Mouse (Mus musculus): Measurements from ENCODE around the gene Mtus2. TPM values are rescaled to one million over a fixed set of nuclear protein-coding genes. Genes with fewer than 3 reads are reported as not detected.

The Mtus2 gene
- polyA plus RNA-seq, 1 experiment from 2014 or later: 46.4 TPM

DNA sequence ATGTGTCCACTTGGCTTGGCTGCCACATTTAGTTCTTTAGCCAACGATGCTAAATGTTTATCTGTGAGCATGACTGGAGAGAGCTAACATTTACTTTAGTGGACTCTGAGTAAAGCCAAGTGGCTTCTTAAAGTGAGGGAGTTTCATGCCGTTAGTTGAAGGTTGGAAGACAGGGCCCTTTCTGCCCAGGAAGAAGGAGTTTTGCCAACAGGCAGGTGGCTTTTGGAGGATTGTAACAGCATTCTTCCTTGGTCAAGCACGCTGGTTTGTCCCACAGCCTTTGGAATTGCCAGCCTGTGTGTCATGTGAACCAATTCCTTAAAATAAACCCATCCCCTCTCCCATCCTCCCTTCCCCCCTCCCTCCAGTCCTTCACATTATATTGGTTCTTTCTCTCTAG, 100.3 kb downstream of the Mtus2 start:
- peaks cover 6% of the 10 kb centered on the region for H3K4me1 ChIP-seq
- ATAC-seq (replicated peaks): no peak
- WGBS: 82% methylated on average over 3 of the region's 3 CpGs
- H3K27ac ChIP-seq: no peak overlapping the region
- no peak overlapping the region for H3K9ac ChIP-seq
- H3K4me3 ChIP-seq: no peak overlapping the region
- no peaks in the 10 kb centered on the region for H3K27me3 ChIP-seq (replicated peaks)
- no peaks in the 10 kb centered on the region for H3K36me3 ChIP-seq (replicated peaks)
- no peaks in the 10 kb centered on the region for H3K9me3 ChIP-seq
- H3K4me2 ChIP-seq: no peak overlapping the region

DNA sequence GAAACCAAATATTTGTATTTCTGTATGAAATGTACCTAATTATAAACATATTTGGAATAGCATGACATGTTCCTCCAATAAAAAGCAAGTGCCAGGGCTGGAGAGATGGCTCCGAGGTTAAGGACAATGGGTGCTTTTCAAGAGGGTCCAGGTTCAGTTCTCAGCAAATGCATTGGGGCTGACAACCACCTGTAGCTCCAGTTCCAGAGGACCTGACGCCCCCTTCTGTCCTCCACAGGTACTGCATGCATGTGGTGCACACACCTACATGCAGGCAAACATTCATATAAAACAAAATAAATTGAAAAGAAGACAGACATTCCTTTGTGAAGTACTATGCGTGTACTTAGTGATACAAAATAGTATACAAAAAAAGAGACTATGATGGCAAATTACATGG, 102.2 kb downstream of the Mtus2 start:
- H3K9me3 ChIP-seq: no peaks in the 10 kb centered on the region
- WGBS: 74% methylated on average over 3 of the region's 3 CpGs
- no peak overlapping the region for H3K4me3 ChIP-seq

DNA sequence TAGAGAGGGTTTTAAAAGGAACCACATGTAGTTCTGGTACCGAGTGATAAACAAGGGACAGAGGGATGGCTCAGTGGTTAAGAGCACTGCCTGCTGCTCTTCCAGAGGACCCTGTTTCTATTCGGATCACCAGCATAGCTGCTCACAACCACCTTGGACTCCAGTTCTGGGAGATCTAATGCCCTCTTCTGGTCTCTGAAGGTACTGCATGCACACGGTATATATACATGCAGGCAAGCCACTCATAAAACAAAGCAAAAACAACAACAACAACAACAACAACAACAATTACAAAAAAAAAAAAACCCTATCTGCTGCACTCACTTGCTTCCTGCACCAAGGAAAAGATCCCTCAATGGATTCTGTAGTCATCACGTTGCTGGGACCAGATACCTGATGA, 104.7 kb downstream of the Mtus2 start:
- no peak for ATAC-seq (replicated peaks)
- Histone ChIP-seq H3K4me2 (no peak overlapping the region), H3K4me3 (no peak overlapping the region), H3K27ac (no peak overlapping the region), H3K4me1 (no peaks in the 10 kb centered on the region), H3K9ac (no peak overlapping the region), H3K36me3 (replicated peaks) (no peaks in the 10 kb centered on the region), H3K27me3 (replicated peaks) (no peaks in the 10 kb centered on the region), H3K9me3 (no peaks in the 10 kb centered on the region)
- 86% methylated on average over 4 of the region's 4 CpGs for WGBS

More for the DNA sequence above, 102.2 kb downstream of the Mtus2 start:
- no peaks in the 10 kb centered on the region for H3K36me3 ChIP-seq (replicated peaks)
- ATAC-seq (replicated peaks): no peak
- no peak overlapping the region for H3K4me2 ChIP-seq
- no peaks in the 10 kb centered on the region for H3K4me1 ChIP-seq
- H3K27ac ChIP-seq: no peak overlapping the region
- H3K9ac ChIP-seq: no peak overlapping the region
- no peaks in the 10 kb centered on the region for H3K27me3 ChIP-seq (replicated peaks)

DNA sequence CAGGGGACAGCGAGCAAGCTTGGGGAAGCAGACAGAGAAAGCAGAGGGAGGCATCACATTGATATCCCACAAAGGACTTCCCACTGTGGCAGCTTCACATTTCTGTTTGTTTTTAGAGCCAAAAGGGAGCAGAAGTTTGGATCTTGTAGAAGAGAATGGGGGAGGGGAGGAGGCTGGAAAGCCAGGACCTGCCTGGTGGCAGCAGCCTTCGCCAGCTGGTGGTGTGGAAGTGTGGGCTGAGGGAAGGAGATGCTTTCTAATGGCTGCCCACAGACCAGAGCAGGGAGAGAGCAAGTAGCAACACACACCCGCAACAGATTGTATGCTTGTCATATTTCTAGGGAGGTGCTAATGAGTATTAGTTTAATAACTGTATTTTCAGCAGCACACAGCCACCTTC, 106.6 kb downstream of the Mtus2 start:
- no peak overlapping the region for H3K4me2 ChIP-seq
- no peaks in the 10 kb centered on the region for H3K27me3 ChIP-seq (replicated peaks)
- peaks cover 15% of the 10 kb centered on the region; the same call in 1 of the 2 replicates for H3K4me1 ChIP-seq
- no peak overlapping the region for H3K4me3 ChIP-seq
- ATAC-seq (replicated peaks): no peak
- no peak overlapping the region for H3K27ac ChIP-seq
- no peaks in the 10 kb centered on the region for H3K9me3 ChIP-seq
- H3K9ac ChIP-seq: no peak overlapping the region
- 79% methylated on average over 3 of the region's 3 CpGs for WGBS
- no peaks in the 10 kb centered on the region for H3K36me3 ChIP-seq (replicated peaks)

DNA sequence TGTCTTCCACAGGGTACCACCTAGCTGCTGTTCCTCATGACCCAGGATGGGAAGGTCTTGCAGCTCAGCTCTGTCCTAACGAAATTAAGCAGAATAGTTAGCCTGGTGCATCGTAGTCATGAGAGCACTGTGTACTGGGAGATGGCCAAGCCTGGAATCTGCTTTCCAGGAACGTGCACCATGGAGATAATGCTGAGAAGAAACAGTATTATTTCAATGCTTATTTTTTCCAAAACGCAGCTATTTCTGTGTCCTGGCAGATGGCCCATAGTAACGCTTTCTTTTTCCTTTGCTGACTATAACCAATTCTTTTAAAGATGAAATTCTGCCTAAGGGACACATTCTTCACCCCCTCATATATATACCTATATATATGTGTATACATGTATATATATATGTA, 108.1 kb downstream of the Mtus2 start:
- no peaks in the 10 kb centered on the region for H3K9me3 ChIP-seq
- no peak overlapping the region for H3K4me2 ChIP-seq
- no peak overlapping the region for H3K9ac ChIP-seq
- H3K36me3 ChIP-seq (replicated peaks): no peaks in the 10 kb centered on the region
- H3K4me1 ChIP-seq: peaks cover 16% of the 10 kb centered on the region; the same call in 1 of the 2 replicates
- no peak for ATAC-seq (replicated peaks)
- 77% methylated on average over 5 of the region's 5 CpGs for WGBS
- no peak overlapping the region for H3K27ac ChIP-seq
- H3K27me3 ChIP-seq (replicated peaks): no peaks in the 10 kb centered on the region
- no peak overlapping the region for H3K4me3 ChIP-seq

DNA sequence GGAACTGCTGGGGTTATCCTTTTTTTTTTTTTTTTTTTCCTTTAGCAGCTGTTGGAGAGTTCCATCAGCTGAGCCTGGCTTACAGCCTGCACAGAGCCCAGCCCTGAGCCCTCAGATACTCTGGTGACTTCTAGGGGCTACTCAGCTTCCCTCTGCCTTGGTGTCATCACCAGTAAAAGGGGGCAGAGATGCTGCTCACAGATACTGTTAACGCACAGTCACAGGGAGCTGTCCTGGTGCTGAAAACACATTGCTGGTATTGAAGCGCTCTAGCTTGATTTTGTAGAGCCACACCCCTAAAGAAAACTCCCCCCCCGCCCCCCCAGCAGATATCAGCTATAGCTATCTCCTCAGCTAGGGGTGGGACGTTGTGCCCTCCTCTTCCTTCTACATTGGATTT, 112.8 kb downstream of the Mtus2 start:
- 19% methylated on average over 4 of the region's 4 CpGs for WGBS
- no peak for ATAC-seq (replicated peaks)
- no peak overlapping the region for H3K9ac ChIP-seq
- no peak overlapping the region for H3K4me2 ChIP-seq
- no peaks in the 10 kb centered on the region for H3K27me3 ChIP-seq (replicated peaks)
- no peaks in the 10 kb centered on the region for H3K36me3 ChIP-seq (replicated peaks)
- no peak overlapping the region for H3K4me3 ChIP-seq
- no peaks in the 10 kb centered on the region for H3K9me3 ChIP-seq
- H3K4me1 ChIP-seq: peaks cover 16% of the 10 kb centered on the region; the same call in 1 of the 2 replicates
- H3K27ac ChIP-seq: no peak overlapping the region

DNA sequence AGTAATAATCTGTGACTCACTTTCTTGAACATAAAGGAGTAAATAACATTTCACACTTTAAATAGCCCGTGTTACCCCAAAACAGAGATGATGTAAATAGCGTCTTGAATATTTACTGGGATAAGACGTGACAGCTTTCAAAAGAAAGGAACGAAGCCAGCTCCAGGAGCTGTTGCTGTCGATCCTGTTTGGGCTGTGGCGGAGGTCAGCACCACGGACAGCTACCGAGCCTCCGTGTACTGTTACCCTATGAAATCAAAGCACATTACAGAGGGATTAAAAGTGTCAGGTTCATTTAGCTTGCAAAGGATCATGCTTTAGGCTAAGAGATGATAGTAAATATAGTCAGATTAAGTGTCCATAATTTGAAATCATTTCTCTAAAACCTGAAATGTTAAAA, 114.7 kb downstream of the Mtus2 start:
- H3K27ac ChIP-seq: no peak overlapping the region
- no peak for ATAC-seq (replicated peaks)
- WGBS: 7% methylated on average over 9 of the region's 9 CpGs
- no peaks in the 10 kb centered on the region for H3K9me3 ChIP-seq
- H3K27me3 ChIP-seq (replicated peaks): no peaks in the 10 kb centered on the region
- no peak overlapping the region for H3K9ac ChIP-seq
- no peak overlapping the region for H3K4me3 ChIP-seq
- no peak overlapping the region for H3K4me2 ChIP-seq
- H3K36me3 ChIP-seq (replicated peaks): no peaks in the 10 kb centered on the region
- H3K4me1 ChIP-seq: peaks cover 16% of the 10 kb centered on the region; the same call in 1 of the 2 replicates

DNA sequence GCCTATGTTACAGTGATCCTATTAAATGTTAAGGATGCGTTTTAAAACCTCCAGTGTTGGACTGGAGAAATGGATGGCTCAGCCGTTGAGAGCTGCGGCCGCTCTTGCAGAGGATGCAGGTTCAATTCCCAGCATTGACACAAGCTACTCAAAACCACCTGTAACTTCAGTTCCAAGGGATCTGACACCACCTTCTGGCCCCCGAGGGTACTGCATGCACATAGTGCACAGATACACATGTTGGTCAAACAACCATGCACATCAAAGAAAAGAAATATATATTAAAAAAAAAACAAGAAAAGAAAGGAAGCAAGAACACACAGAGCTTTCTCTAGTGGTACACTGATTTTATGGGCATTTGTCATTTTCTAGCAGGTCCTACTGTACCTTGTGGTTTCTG, 116.3 kb downstream of the Mtus2 start:
- ATAC-seq (replicated peaks): no peak
- H3K9ac ChIP-seq: no peak overlapping the region
- WGBS: 89% methylated on average over 5 of the region's 5 CpGs
- no peaks in the 10 kb centered on the region for H3K9me3 ChIP-seq
- no peaks in the 10 kb centered on the region for H3K27me3 ChIP-seq (replicated peaks)
- no peak overlapping the region for H3K4me2 ChIP-seq
- H3K36me3 ChIP-seq (replicated peaks): no peaks in the 10 kb centered on the region
- no peak overlapping the region for H3K4me3 ChIP-seq
- H3K4me1 ChIP-seq: peaks cover 4% of the 10 kb centered on the region; the same call in 1 of the 2 replicates
- no peak overlapping the region for H3K27ac ChIP-seq

DNA sequence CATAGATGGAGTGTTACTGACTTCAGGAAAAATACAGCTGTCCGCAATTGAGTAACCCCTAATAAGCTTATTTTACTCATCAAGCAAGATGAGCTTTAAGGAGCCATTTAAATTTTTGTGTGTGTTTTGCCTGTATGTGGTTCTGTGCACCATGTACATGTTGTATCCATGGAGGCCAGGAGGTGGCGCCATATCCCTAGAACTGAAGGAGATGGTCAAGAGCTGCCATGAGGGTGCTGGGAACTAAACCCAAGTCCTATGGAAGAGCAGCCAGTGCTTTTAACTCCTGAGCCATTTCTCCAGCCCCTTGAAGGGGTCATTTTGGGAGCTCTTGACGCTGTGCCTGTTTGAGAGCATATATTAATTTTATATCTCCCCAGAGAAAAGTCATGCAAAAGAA, 122.6 kb downstream of the Mtus2 start:
- WGBS: 79% methylated on average over 3 of the region's 3 CpGs
- no peak overlapping the region for H3K27ac ChIP-seq
- no peak overlapping the region for H3K9ac ChIP-seq
- H3K36me3 ChIP-seq (replicated peaks): no peaks in the 10 kb centered on the region
- no peaks in the 10 kb centered on the region for H3K27me3 ChIP-seq (replicated peaks)
- no peak overlapping the region for H3K4me3 ChIP-seq
- no peak overlapping the region for H3K4me2 ChIP-seq
- 0 out of 2 replicates have a peak, but pooled peaks cover 4% of the 10 kb centered on the region for H3K9me3 ChIP-seq
- no peak for ATAC-seq (replicated peaks)
- H3K4me1 ChIP-seq: no peaks in the 10 kb centered on the region

DNA sequence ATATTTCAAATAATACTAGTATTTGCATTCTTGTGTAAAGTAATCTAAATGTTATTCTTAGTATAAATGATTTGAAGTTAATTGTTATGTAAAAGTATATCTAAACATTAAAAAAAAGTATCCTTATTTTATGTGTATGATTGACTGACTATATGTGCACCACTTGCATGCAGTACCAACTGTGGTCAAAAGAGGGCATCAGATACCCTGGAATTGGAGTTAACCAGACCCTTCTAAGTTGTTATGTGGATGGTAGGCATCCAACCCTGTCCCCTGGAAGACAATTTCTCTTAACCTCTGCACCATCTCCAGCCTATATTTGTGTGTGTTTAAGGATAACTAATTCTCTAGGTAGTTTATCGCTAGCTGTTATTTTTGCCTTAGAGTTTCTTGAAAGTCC, 126.4 kb downstream of the Mtus2 start:
- no peaks in the 10 kb centered on the region for H3K36me3 ChIP-seq (replicated peaks)
- ATAC-seq (replicated peaks): no peak
- no peak overlapping the region for H3K4me2 ChIP-seq
- H3K4me3 ChIP-seq: no peak overlapping the region
- no peak overlapping the region for H3K9ac ChIP-seq
- WGBS: 98% methylated on average over 1 of the region's 1 CpGs
- no peak overlapping the region for H3K27ac ChIP-seq
- H3K27me3 ChIP-seq (replicated peaks): no peaks in the 10 kb centered on the region
- no peaks in the 10 kb centered on the region for H3K4me1 ChIP-seq
- 0 out of 2 replicates have a peak, but pooled peaks cover 4% of the 10 kb centered on the region for H3K9me3 ChIP-seq

DNA sequence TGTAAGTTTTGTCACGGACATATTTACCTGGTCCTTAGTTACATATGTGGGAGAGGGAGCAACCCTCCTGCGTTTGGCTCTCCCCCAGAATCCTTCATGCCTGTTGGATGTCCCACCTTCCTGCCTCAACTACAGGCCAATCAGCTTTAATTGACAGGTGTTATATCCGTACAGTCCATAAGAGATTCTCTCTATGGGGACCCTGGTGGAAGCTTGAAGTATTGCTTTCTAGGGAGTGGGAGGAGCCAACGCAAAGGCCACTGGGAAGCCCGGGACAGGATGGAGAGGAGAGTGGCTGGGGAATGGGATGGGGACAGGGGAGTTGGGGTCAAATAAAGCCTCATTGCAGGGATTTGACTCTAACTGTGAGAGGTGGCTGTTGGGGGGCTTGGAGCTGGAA, 127.6 kb downstream of the Mtus2 start:
- no peak for ATAC-seq (replicated peaks)
- H3K4me2 ChIP-seq: no peak overlapping the region
- no peaks in the 10 kb centered on the region for H3K27me3 ChIP-seq (replicated peaks)
- no peak overlapping the region for H3K9ac ChIP-seq
- no peak overlapping the region for H3K4me3 ChIP-seq
- WGBS: 89% methylated on average over 5 of the region's 5 CpGs
- H3K9me3 ChIP-seq: 0 out of 2 replicates have a peak, but pooled peaks cover 4% of the 10 kb centered on the region
- no peaks in the 10 kb centered on the region for H3K36me3 ChIP-seq (replicated peaks)
- H3K27ac ChIP-seq: no peak overlapping the region
- H3K4me1 ChIP-seq: no peaks in the 10 kb centered on the region

DNA sequence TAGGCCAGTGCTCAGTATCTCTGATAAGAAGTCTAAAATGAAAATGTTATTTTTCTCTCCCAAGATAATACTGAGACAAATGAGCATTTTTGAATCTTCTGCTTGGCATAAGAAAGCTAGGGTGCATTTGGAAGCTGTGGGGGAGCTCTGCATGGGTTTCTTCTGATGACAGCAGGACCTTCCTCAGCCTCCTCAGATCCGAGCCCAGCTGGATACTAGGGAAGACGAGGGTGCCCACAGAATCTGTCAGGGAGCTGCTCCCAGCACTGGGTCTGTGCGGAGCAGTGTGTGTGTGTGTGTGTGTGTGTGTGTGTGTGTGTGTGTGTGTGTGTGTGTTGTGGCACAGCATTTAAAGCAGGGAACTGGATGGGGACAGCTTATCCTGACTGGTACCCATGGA, 130.7 kb downstream of the Mtus2 start:
- Histone ChIP-seq H3K27me3 (replicated peaks) (no peaks in the 10 kb centered on the region), H3K4me1 (no peaks in the 10 kb centered on the region), H3K27ac (no peak overlapping the region), H3K9ac (no peak overlapping the region), H3K9me3 (0 out of 2 replicates have a peak, but pooled peaks cover under 1% of the 10 kb centered on the region), H3K4me2 (no peak overlapping the region), H3K36me3 (replicated peaks) (no peaks in the 10 kb centered on the region), H3K4me3 (no peak overlapping the region)
- 70% methylated on average over 3 of the region's 3 CpGs for WGBS
- no peak for ATAC-seq (replicated peaks)

DNA sequence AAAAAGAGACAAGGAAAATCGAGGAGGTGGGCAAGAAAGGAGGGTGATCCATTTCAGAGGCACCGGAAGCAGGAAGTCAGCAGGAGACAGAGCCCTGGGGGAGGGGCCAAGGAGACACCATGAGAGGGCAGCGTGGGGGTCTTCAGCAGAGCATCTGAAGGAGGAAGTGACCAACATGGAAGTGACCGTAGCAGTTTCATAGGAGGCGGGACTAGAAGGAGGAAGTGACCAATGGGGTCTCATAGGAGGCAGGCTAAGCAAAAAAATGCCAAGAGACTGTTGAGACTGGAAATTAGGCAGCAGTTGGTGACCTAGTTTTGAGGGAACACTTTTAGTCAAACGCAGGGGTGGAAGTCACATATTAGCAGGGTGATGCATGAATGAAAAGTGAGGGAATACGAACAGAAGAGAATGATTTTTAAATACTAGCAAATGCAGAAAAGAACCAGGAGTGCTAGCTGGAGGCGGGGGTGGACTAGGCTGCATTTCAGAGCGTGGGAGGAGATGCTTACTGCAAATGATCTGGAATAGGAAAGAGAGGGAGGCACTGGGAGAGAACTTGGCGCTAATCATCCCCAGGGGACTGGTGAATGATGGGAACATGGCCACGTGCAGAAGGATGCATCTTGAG, 133.2 kb downstream of the Mtus2 start:
- no peaks in the 10 kb centered on the region for H3K27me3 ChIP-seq (replicated peaks)
- 78% methylated on average over 11 of the region's 11 CpGs for WGBS
- H3K9me3 ChIP-seq: no peaks in the 10 kb centered on the region
- H3K4me3 ChIP-seq: no peak overlapping the region
- 0 out of 2 replicates have a peak, but pooled peaks cover 7% of the 10 kb centered on the region for H3K4me1 ChIP-seq
- no peak overlapping the region for H3K4me2 ChIP-seq
- H3K9ac ChIP-seq: no peak overlapping the region
- no peaks in the 10 kb centered on the region for H3K36me3 ChIP-seq (replicated peaks)
- no peak overlapping the region for H3K27ac ChIP-seq
- ATAC-seq (replicated peaks): no peak

All from midbrain, embryonic 15.5 days (tissue).